Mouse (Mus musculus): ENCODE results near the gene Cdc42bpa.

GRCm38 (mm10) chr1:180208370-180208769 is 248.1 kb downstream of the Cdc42bpa start:
- TF ChIP-seq CTCF (IDR thresholded peaks at IDR 0.05) (no peak), EP300 (IDR thresholded peaks at IDR 0.05; ENCODE audit: insufficient read depth, low read depth, low read length) (no peak), POLR2A (IDR thresholded peaks at IDR 0.05; ENCODE audit: insufficient read depth, low read depth, low read length) (no peak)

All from heart, adult 2 months (tissue).